Mouse (Mus musculus) right cerebral cortex, postnatal 10 days (tissue): ENCODE measurements around the gene Rab5c.

Source experiments
- DNase-seq, 2 experiments: peaks; one replicate each; pipeline ENCODE4 v3.0.0; 2021; ENCODE audit warnings: low spot score in 2 of 2

Rab5c gene

GRCm38 (mm10) chr11:100754021-100754692, 16.1 kb upstream of the Rab5c start:
- peak; percentile 67 to 83 for DNase-seq

DNA sequence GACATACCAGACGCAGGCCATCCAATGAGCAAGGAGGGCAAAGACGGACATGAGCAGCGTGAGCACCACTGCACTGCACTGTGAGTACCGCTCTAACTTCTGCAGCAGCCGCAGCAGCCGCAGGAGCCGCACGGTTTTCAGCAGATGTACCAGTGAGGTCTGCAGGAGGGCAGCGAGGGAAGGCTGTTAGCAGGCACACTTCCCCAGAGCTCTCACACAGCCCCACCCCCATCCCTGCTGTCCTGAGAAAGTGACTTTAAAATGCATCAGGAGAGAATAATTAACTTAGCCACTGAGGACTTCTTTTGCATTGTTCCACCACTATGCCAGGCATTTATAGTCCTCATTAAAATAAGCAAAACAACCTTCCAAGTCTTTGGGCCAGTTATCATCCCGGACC, 14.3 kb upstream of the Rab5c start:
- DNase-seq: peak in 1 of 2 experiments; percentile 55

- no peak for DNase-seq
Observed at GRCm38 (mm10) chr11:100750127-100750526, 12.1 kb upstream of the Rab5c start.

GRCm38 (mm10) chr11:100749469-100749868, 11.5 kb upstream of the Rab5c start:
- DNase-seq: no peak

DNA sequence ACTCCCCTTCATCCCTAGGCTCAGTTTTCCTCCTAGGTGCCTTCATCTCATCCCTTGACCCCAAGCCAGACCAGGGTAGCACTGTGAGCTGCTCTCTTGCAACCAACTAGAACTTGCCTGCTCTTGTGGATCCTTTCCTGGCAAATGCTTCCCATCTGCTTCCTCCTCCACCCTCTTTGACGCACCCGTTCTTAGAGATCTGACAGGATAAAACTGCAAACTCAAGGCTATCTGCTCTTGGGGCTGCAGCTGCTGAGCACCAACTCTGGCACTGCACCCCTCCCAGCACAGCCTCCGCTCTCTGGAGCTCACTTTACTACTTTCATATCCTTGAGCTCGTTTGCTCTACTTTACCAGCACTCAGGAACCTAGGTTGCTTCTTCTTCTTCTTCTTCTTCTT, 10.6 kb upstream of the Rab5c start:
- DNase-seq: no peak

DNA sequence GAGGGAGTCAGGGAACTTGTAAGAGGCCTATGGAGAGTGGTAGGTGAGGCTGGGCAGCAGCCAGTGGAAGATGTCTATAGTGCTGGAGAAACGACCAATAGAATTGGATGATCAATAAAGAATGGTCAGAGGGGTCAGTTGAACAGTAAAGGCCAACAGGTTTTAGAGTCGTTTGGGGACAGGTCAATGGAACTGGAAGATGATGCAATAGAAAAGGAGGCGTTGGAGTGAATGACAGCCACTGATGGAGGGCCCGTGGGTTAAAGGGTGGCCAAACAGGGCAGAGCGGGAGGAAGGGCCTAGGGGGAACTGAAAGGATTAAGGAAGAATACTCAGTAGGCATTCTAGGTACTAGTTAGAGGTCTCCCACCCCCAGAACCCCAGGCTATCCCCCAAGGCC, 9.1 kb upstream of the Rab5c start:
- no peak for DNase-seq

- DNase-seq: no peak
Observed at GRCm38 (mm10) chr11:100746546-100746945, 8.5 kb upstream of the Rab5c start.

DNA sequence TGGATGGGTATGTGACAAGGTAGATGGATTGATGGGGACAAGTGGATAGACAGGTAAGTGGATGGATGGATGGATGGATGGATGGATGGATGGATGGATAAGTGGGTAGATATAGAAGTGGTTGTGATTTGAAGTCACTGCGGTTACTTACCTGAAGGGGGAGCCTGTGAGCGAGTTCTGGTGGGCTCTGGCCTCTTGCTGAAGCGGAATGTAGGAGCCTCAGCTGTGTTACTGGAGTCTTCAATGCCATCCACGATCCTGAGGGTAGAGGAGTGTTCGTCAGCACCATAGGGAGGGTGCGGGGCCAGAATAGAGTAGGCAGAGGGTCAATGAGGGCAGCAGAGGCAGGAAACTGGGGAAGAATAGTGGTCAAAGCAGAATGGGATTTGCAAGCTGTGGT, 7.1 kb upstream of the Rab5c start:
- peak in 1 of 2 experiments; percentile 68 for DNase-seq

DNA sequence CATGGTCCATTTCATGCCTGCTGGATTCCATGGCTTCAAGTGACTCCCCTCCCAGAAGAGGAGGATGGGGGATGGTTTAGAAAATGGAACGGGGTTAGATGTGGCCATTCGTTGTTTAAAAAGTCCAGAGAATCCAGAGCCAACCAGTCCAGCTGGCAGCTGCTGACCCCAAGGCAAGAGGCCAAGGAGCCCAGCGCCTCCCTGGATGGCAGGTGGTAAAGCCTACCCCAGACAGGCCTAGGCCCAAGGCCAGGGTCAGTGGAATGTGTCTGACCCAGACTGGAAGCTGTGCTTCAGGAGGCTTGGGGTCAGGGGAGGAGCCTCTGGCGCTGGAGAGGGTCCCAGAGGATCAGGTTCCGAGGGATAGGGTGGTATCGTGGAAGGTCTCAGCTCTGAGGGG, 3.3 kb upstream of the Rab5c start:
- DNase-seq: peak in 1 of 2 experiments; percentile 61

- DNase-seq: no peak
Observed at GRCm38 (mm10) chr11:100738749-100739148, 734 bp upstream of the Rab5c start.

DNA sequence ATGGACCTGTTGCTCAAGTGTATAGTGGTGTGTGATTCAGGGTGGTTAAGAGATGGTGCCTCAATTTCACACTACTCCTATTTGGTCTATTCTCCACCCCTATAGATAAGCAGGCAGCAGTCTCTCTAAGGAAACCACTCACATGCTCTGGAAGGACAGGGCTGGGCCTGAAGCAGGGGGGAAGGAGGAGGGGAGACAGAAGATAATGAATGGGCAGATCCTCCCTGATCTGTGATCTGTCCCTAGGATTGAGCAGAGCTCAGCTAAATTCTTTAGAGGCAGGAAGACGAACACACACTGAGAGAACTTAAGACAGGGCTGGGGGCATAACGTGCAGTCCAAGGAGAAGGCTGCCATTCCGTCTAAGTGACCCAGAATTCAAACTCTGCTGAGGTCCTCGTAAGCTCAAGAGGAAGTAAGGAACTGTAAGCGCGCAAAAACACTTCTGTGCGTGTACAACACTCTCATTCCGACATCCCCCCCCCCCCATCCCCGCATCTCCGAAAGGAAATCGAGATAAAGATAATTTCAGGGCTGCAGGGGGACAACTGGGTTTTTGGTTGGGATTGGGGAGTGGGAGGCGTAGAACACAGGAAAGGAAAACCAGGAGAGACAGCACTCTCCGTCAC, 796 bp downstream of the Rab5c start:
- no peak for DNase-seq

GRCm38 (mm10) chr11:100736746-100737080, 1.3 kb downstream of the Rab5c start:
- no peak for DNase-seq

DNA sequence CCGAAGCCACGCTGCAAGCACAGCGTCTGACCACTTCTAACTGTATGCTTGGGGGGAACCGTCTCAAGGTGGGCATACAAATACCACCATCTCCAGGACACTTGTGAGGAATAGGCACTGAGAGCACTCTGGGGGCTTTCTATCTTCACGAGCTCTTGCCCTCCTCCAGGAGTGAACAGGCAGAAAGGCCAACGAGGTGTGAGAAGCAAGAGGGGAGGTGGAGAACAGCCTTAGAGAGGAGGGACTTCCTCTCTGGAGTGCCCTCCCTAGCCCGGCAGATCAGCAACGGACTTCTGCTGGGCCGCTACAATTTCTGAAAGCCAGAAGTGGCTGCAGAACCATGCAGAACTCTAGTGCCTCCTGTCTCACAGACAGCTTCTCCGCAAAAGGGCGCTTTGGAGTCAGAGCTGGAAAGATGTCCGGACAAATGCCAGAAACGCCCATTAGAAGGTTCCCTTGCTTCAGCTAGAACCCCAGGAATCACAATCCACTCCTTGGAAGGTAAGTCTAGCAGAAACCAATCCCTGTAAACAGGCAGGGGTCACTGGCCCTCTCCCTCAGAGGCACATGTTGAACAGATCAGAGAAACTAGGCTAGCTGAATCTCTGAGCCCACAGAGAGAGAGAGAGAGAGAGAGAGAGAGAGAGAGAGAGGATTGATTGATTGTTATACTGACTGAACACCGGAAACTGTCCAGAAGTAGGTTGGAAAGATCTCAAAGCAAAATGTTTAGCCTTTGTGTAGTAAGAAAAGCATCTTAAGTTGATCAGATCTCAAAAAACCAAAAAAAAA, 1.9 kb downstream of the Rab5c start:
- peak in 1 of 2 experiments; percentile 33 for DNase-seq

- no peak for DNase-seq
Observed at GRCm38 (mm10) chr11:100735134-100735865, 2.7 kb downstream of the Rab5c start.

- DNase-seq: no peak
Observed at GRCm38 (mm10) chr11:100730477-100731205, 7.4 kb downstream of the Rab5c start.

DNA sequence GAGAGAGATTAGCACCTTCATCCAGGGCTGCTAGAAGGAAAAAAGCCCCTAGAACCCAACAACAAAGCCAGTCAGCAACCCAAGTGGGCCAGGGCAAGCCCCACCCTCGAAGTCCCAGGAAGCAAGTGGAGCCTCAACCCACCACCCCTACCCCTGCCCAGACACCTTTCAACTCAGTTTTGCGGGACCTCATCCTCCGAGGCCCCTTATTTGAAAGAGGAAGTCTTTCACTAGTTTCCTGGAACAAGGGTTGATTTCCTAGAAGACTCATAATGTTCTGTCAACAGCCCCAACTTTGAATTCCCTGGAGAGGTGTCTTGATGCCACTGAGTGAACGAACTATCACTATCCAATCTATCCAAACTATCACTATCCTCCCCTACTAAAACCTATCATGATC, 8.0 kb downstream of the Rab5c start:
- no peak for DNase-seq

GRCm38 (mm10) chr11:100728601-100729000, 9.4 kb downstream of the Rab5c start:
- peak in 1 of 2 experiments; percentile 33 for DNase-seq

GRCm38 (mm10) chr11:100727201-100727600, 10.8 kb downstream of the Rab5c start:
- no peak for DNase-seq

- DNase-seq: peak in 1 of 2 experiments; percentile 30
Observed at GRCm38 (mm10) chr11:100724919-100725512, 13.0 kb downstream of the Rab5c start.

DNA sequence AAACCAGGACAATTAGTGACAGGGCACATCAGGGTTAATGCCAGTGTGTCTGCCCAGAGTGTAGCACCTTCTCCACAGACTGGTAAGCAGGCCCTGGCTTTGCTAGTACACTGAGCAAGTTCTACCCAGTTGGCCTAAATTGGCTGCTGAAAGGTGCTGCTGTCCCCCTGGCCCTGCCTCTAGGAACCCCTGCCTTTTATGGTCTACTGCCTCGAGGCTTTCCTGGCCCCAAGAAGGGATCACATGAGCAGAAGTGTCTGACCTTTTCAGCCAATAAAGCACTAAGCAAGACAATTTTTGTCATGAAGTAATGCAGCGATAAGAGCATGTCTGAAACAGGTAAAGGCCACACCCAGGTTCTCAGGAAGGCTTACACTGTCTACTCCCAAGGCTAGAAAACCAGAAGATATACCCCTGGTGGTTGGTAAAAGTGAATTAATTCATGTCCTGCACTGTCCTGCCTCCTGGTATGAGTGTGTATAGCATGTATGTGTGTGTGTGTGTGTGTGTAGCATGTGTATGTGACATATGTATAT, 15.5 kb downstream of the Rab5c start:
- no peak for DNase-seq
